ENCODE assay signal across 10 mouse cellular contexts in the genomic region with DNA sequence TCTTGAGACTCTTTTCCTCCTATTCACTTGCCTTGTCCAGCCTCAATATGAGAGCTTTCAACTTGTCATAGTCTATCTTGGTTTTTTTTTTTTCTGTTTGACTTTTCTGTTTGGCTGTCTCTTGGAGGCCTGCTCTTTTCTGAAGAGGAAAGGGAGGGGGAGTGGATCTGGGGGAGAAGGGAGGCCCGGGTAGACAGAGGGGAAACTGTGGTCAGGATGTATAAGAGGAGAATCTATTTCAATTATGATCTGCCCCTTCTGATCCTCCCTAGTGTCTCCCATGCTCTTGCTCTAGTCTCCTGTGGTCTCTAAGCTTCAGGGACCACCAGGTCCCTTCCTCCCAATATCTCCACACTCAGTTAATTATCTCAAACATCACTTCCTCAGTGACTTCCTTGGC.
"Had no signal": no experiment of that assay in that cellular context is flagged by ENCODE, and none has a peak within 500 bp of the region (broad histone marks: within the 10 kb centered on the region; RNA-seq: fewer than 3 reads in every experiment).

No protein-coding gene starts in this region.

- ATAC-seq: intestine, postnatal 0 days; midbrain, embryonic 15.5 days had no signal

- DNase-seq: kidney, adult 9 months; kidney, postnatal 36 days; layer of hippocampus, adult 9-11 months; layer of hippocampus, postnatal 36 days; lung, adult 18-20 months; right cerebral cortex, postnatal 14 days; thymus, adult 18-20 months; thymus, postnatal 25 days had no signal
